Mouse (Mus musculus) adrenal gland, postnatal 25 days (tissue): ENCODE data around the gene Jmjd8. TPM values are rescaled to one million over a fixed set of nuclear protein-coding genes. Genes with fewer than 3 reads are reported as not detected.

Experiments
- DNase-seq: peaks from one replicate; pipeline ENCODE4 v3.0.0; 2021; ENCODE audit warnings: mixed read lengths
- total RNA-seq: library from RNA; stranded (reverse); gene quantifications from 2 replicates; pipeline ENCODE4 v1.2.3, GENCODE M21; 2021

Gene Jmjd8
- total RNA-seq, 1 experiment from 2014 or later, result 104 TPM

DNA sequence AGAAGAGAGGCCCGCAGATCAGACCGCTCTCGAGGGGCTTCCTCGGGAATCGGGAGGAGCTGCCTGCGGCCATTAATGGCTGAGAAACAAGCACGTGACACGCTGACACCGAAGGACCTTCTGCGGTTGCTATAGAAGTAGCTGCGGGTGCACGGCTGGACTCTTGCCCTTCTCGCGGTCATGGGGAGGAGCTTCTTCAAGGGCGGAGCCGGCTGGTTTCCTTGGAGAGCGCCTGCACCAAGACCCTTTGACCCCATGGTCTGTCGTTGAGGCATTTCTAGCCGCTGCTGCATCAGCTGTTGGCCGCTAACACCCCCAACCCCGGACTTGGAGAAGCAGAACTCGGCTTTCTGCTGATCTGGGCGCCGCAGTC lies 4.6 kb downstream of the Jmjd8 start, which contains the start of gene Stub1:
Gene Stub1 (minus strand): TSS at position 114 of the 373 bp plus-strand sequence.
- peak; percentile 90 for DNase-seq

DNA sequence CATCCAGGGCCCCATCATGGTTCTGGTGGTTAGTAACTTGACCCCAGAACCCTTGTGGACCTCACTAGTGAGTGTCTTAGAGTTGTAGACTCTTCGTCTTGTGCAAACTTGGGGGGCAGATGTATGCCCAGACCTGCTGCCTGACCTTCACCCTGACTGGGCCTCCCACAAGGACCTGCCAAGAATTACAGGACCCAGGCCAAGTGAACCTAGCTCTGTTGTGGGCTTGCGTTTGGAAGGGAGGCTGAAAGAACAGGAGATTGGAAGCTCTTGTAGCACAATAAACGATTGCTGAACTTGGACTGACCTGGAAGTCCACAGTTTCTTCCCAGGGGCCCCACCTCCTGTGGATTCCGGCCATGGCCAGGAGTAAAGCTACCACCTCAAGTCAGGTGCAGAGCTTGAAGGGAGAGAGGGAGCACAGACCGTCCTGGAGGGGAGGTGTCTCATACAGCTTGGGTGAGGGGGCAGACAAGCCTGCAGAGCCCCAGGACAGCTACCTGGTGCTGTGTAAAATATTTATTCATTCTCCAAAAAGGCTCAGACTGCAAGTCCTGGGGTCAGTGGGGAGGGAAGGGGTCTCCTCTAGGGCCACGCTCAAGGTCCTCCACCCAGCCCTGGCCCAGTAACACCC lies 5.4 kb downstream of the Jmjd8 start:
- no peak for DNase-seq

GRCm38 (mm10) chr17:25834595-25835222 lies 6.0 kb downstream of the Jmjd8 start:
- no peak for DNase-seq

DNA sequence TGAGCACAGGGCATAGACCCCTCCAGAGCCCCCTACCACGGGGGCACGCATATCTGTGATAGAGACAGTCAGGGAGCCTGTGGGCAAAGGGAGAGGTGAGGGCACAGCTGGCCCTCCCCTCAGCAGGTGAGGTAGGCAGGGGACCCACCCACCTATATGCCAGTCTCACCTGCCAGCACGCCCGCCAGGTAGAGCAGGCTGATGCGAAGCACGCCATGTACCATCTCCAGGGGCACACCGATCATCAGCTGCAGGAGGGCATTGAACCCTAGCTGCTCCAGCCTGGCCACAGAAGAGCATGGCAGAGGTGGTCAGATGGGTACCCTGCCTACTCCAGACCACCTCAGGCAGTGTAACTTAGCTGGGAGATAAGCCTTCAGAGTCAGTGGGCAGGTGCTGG lies 6.6 kb downstream of the Jmjd8 start:
- DNase-seq, result no peak

DNA sequence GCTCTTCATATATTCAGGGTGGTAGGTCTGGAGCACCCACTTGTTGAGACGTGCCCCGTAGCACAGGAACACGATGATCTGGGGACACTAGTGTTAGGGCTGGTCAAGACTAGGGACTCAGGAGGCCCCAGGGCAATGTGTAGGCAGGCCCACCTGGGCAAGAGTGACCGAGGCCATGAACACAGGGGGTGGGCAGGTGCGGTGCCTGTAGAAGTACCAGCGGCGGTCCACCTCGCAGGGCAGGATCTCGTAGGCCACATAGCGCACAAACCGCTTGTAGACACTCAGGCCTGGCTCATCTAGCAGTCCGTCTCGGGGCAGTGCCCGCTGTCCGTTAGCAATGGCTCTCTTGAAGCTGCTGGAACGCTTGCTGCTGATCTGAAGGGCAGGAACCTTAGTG lies 7.1 kb downstream of the Jmjd8 start:
- DNase-seq, result no peak

DNA sequence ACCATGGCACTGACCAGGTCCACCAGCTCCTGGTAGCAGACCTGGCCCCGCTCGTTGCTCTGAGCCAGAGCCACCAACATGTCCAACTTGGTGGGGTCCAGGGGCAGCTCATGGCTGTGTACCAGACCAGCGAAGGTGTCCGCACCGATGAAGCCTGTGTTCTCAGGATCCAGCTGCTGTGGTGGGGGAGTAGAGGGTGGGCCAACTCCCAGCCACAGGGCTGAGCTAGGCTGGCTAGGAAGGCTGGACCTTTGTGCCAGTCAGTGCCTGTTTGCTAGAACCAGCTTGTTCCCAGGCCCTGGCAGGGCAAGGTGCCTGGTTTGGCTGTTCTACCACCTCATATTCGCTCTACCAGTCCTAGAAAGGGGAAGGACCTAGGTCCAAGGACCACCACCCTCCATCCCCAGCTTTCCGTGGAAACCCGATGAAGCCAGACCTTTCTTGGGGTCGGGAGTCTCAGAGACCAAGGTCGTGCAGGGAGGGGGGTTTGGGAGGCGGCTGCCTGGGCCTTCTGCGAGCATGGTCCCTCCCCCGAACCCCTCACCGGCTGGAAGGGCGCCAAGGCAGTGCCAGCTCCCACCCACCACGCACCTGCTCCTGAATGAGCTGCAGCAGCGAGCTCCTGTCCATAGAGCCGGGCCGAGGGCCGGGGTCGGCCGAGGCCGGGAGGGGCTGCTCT lies 7.9 kb downstream of the Jmjd8 start:
- no peak for DNase-seq

GRCm38 (mm10) chr17:25837076-25837410 lies 8.4 kb downstream of the Jmjd8 start, which contains the start of gene Rhbdl1:
Gene Rhbdl1 (minus strand): TSS chr17:25837295.
- DNase-seq, result peak; percentile 88

DNA sequence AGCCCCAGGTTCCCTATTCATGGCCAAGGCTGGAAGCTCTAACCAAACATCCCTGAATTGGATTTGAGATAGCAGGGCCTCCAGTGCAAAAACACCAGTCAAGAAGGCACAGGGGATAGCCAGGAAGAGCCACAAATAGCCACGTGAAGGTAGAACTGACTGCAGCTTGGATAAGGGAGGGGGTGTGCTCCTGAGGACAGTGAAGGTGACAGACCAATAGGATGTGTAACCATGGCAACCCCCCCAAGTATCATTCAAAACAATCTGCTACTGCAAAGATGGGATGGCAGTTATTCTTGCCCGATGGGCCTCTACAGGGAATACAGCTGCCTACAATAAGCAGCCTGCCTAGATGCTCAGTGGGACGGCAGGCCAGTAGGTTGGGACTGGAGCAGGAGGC lies 8.9 kb downstream of the Jmjd8 start:
- no peak for DNase-seq

- DNase-seq, result no peak
Measured at GRCm38 (mm10) chr17:25838904-25839303, 10.2 kb downstream of the Jmjd8 start.

DNA sequence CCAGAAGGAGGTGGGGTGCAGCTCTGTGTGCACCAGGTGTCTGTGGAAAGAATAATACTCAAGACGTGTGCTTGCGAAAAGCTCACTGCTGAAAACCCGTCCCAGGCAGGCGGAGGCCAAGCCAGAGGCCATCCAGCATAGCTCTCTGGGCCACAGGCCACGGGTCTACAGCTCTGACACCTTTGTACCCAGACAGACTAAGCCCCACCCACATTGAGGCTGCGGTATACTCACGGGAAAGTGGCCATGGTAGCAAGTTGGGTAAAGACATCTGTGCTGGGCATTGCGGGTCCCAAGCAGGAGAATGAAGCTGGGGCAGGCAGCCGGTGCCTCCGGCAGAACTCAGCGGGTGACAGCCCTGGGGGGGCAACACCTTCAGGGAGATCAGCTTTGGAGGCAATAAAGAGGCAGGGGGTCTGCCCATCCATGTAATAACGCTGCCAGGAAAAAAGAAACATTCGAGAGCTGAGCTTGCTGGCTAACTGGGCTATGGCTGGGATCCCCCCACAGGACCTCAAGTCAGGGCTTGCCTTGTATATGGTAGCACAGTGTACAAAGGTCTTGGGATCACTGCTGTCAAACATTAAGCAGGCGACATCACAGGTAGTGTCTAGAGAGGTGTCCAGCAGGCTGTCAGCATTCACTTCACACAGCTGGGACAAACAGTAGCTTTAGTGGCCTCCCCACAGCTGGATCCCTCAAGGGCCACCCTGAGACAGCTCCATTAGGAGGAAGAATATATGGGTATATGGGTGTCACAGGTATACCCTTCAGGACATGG lies 11.0 kb downstream of the Jmjd8 start:
- DNase-seq, result no peak

GRCm38 (mm10) chr17:25840519-25840918 lies 11.9 kb downstream of the Jmjd8 start:
- DNase-seq, result no peak

DNA sequence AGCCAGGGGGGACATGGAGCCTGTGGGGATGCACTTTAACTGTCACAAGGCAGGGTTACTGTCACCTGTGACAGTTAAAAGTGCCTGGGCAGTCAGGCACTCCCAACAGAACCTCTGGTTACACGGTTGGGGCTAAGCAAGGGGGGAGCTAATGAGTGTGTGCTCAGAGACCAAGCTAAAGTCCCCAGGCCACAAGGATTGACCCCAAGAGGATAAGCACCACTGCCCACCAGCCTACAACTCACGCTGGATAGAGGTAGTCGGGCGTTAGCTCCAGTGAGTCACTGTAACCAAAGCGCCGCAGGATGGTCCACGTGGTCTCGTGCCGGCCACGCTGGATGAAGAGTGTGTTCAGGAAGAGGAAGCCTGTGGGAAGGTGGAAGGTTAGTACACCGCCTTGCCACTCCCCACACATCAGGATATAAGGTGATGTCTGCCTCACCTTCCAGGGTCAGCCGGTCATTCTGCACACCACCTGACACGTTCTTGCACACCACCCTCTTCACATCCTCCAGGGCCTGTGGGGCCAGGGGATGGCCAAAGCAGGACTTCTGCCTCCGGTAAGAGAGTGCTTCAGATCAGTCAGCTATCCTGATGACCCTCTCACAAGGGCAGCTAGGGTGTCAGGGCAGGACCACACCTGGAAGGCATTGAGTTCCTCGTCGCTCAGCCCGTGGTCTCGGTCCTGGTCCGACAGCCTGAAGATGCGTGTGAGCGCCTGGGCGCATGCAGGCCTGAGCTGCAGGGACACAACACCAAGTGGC lies 12.6 kb downstream of the Jmjd8 start, which contains the start of gene Gm20683:
Gene Gm20683 (minus strand): TSS at position 647 of the 764 bp plus-strand sequence.
- DNase-seq, result no peak

DNA sequence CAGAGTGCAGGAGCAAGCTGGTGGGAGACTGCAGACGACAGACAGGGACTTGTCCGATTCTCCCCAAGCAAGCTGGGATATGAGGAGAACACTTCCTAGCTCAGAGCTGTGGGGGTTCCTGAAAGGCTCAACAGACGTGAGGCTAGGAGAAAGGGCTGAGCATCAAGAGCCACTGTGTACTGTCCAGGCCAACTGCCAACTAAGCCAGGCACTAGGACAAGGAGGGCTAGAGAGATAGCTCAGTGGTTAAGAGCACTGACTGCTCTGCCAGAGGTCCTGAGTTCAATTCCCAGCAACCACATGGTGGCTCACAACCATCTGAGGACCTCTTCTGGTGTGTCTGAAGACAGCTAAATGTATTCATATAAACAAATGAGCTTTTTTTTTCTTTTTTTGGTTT lies 13.8 kb downstream of the Jmjd8 start:
- no peak for DNase-seq

DNA sequence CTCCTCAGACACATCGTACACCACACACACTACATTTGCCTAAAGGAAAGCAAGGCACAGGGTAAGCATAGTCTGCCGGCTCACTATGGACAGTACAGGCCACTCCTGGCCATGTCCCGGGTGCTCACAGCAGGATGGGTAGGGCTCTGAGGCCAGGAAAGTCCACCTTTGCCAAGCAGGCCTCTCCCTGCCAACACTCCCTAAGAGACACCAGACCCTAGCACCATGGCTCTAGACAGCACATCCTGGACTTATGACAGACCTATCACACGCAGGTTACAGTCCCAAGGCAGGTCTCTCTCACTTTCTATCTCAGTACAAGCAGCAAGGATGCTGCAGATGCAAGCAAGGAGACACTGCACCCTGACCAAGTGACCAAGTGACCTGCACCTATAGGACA lies 14.5 kb downstream of the Jmjd8 start:
- DNase-seq, result no peak

DNA sequence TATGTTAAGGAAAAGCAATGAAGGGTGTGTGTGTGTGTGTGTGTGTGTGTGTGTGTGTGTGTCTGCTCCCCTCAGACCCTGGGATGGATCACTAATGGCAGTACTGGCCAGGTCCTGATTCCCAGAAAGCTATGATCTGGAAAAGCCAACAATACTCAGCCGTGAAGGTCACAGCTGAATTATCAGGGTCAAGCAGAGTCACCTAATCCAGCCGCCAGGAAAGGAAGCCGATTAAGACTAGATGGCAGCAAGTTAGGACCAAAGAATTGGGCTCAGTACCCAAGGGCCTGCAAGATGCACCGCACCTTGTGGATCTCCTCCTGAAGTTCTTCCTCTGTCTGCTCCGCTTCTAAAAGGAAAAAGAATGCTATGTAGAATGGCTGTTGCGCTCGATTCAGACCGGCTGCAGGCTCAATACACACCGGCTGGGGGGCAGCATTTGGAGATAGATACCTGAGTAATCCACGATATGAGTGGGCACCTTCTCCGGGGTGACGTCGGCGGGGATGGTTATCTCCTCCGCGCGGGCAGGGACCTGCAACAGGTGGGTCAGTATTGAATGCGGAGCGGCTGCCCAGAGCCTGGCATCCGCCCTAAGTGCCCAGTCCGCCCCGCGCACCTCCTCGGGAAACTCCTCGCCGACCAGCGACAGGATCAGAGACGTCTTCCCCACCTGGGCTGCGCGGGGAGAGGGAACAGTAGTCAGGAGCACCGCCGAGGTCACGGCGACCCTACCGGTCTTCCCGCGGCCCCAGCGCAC lies 15.1 kb downstream of the Jmjd8 start:
- no peak for DNase-seq

DNA sequence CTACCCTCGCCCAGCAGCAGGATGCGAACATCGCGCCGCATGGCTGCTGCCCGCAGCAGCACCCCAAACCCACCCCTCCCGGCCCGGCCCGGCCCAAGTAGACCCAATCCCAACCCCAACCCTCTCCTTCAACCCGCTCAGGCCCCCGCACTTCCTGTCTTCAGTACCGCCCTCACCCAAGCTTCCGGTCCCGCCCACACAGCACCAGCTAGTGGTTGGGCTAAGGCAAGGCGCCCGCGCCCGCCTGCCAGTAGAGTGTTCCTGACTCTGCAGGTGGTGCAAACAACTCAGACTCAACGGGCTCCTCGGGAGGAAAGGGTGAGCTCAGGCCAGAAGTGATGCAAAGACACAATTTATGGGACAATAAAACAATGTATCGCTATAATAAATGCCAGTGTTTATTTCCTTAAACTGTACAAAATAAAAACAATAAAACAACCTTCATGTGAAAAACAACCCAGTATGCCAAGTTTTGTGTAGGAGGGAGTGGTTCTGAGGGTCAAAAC lies 15.8 kb downstream of the Jmjd8 start, which contains the start of gene Rhot2:
Gene Rhot2 (minus strand): TSS at position 456 of the 506 bp plus-strand sequence.
- peak; percentile 95 for DNase-seq

- no peak for DNase-seq
Measured at GRCm38 (mm10) chr17:25860229-25860628, 31.6 kb downstream of the Jmjd8 start.

GRCm38 (mm10) chr17:25860832-25861703 lies 32.4 kb downstream of the Jmjd8 start, which contains the start of gene Wdr90:
Gene Wdr90 (minus strand): TSS chr17:25861501.
- DNase-seq, result peak; percentile 91

GRCm38 (mm10) chr17:25861704-25862612 lies 33.3 kb downstream of the Jmjd8 start:
- no peak for DNase-seq
